Mouse (Mus musculus): ENCODE data around the gene Otud6a. TPM values are rescaled to one million over a fixed set of nuclear protein-coding genes. Genes with fewer than 3 reads are reported as not detected.

Otud6a gene
- not detected in 4 replicates for total RNA-seq (2023; ENCODE audit: inconsistent age)

DNA sequence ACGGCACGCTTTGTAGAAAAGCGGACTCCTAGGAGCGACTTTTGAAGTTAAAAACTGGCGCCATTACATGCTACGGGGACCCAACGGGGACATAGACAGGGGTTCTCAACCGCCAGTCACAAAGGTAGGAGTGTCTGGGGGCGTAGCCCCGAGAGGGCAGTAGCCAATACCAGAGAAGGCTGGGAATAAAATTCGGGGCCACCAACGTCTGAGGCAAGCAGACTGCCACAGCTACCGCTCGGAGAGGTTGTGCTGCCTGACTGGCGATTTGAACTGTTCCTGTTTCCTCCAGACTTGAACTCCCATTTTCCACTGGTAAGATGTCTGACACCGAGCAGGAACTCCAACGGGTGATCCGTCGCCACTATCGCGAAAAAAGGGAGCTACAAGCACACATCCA is at the start of gene Otud6a:
TSS of gene Otud6a (plus strand) at position 321 of the 400 bp plus-strand sequence.

DNA sequence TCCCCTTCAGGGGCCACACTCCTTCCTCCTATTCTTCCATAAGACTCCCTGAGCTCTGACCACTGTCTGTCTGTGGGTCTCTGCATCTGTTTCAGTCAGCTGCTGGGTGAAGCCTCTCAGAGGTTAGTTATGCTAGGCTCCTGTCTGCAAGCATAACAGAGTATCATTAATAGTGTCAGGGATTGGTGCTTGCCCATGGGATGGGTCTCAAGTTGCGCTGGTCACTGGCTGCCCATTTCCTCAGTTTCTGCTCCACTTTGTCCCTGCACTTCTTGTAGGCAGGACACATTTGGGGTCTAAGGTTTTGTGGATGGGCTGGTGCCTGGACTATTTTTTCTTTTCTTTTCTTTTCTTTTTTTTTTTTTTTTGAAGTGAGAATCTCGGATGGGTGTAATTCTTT is 13.8 kb downstream of the Otud6a start, which contains the start of gene Awat2:
TSS of gene Awat2 (minus strand) at position 101 of the 400 bp plus-strand sequence.

Other genes starting within 250 kb of the Otud6a start
- 0.32 to 0.94 TPM (median 0.52 TPM) in 4 replicates for gene Awat2, start 13.7 kb downstream of the Otud6a start, total RNA-seq (2023; ENCODE audit: inconsistent age)
- gene Igbp1, start 65.3 kb downstream of the Otud6a start, total RNA-seq (2023; ENCODE audit: inconsistent age): 52.5 to 59.3 TPM (median 57.1 TPM) in 4 replicates
- gene Dgat2l6, start 95.8 kb downstream of the Otud6a start, total RNA-seq (2023; ENCODE audit: inconsistent age): not detected in 4 replicates
- gene Awat1, start 143.2 kb downstream of the Otud6a start, total RNA-seq (2023; ENCODE audit: inconsistent age): not detected in 4 replicates
- gene P2ry4, start 165.9 kb downstream of the Otud6a start, total RNA-seq (2023; ENCODE audit: inconsistent age): not detected in 4 replicates
- not detected in 4 replicates for gene Arr3, start 176.5 kb downstream of the Otud6a start, total RNA-seq (2023; ENCODE audit: inconsistent age)
- gene Kif4, start 196.7 kb downstream of the Otud6a start, total RNA-seq (2023; ENCODE audit: inconsistent age): 1.2 to 2.1 TPM (median 1.5 TPM) in 4 replicates
- 16.7 to 20.2 TPM (median 17.9 TPM) in 4 replicates for gene Pdzd11, start 197.6 kb downstream of the Otud6a start, total RNA-seq (2023; ENCODE audit: inconsistent age)

Data from B cell, adult (primary cell).